Mouse (Mus musculus) testis, adult 2 months (tissue): ENCODE measurements around the gene Gm5767.

ENCODE experiments used
- CTCF ChIP-seq: fragments of 200-500 bp; IDR thresholded peaks from 2 replicates; pipeline ENCODE4 v1.5.1; 2012; ENCODE audit warnings: low read depth, mild to moderate bottlenecking, inconsistent platforms, low read length, moderate library complexity; ENCODE audit not compliant: control insufficient read depth, insufficient read depth, insufficient replicate concordance
- POLR2A ChIP-seq: fragments of 200-500 bp; IDR thresholded peaks from 2 replicates; pipeline ENCODE4 v1.6.1; 2012; ENCODE audit warnings: low read depth, mild to moderate bottlenecking, inconsistent platforms, low read length, moderate library complexity; ENCODE audit not compliant: control insufficient read depth

GRCm38 (mm10) chr16:8724031-8724430 is 43.5 kb downstream of the Gm5767 start:
- TF ChIP-seq CTCF (no peak), POLR2A (no peak)
